Mouse (Mus musculus) intestine, embryonic 16.5 days (tissue): ENCODE results near the gene Akap13. TPM values are rescaled to one million over a fixed set of nuclear protein-coding genes. Genes with fewer than 3 reads are reported as not detected.
A peak's percentile ranks its signal among the peaks of the same experiment; 100 is the strongest.

Experiments used
- ATAC-seq: fragments of 200-750 bp; cut with Nextera tagmentation; 2 replicates; pipeline ENCODE4 v1.8.0; 2017; ENCODE audit warnings: moderate TSS enrichment, moderate library complexity
- H3K27ac ChIP-seq: fragments of 300-500 bp; sonication (generic); 2 replicates; pipeline ENCODE4 v1.5.1; 2014; ENCODE audit warnings: mild to moderate bottlenecking, low read length
- H3K27me3 ChIP-seq: fragments of 300-500 bp; sonication (generic); replicated peaks from 2 replicates; pipeline ENCODE4 v1.6.1; 2014; ENCODE audit warnings: low read length, control low read depth, mixed read lengths; ENCODE audit not compliant: control insufficient read depth, insufficient read depth
- H3K36me3 ChIP-seq: fragments of 300-500 bp; sonication (generic); 2 replicates; pipeline ENCODE4 v1.6.1; 2014; ENCODE audit warnings: low read length, control low read depth; ENCODE audit not compliant: control insufficient read depth, insufficient read depth
- H3K4me1 ChIP-seq: fragments of 300-500 bp; sonication (generic); 2 replicates; pipeline ENCODE4 v1.6.1; 2014; ENCODE audit warnings: low read length, control low read depth, mixed read lengths; ENCODE audit not compliant: control insufficient read depth, insufficient read depth
- H3K4me2 ChIP-seq: fragments of 300-500 bp; sonication (generic); 2 replicates; pipeline ENCODE4 v1.6.1; 2014; ENCODE audit warnings: low read depth, low read length, control low read depth
- H3K4me3 ChIP-seq: fragments of 300-500 bp; sonication (generic); 2 replicates; pipeline ENCODE4 v1.5.1; 2014; ENCODE audit warnings: mild to moderate bottlenecking, low read length
- H3K9ac ChIP-seq: fragments of 300-500 bp; sonication (generic); 2 replicates; pipeline ENCODE4 v1.6.1; 2014; ENCODE audit warnings: low read depth, low read length
- H3K9me3 ChIP-seq: fragments of 300-500 bp; sonication (generic); 2 replicates; pipeline ENCODE4 v1.6.1; 2016; ENCODE audit warnings: low read length, control low read depth; ENCODE audit not compliant: control insufficient read depth
- WGBS: fragments of 180-500 bp; shearing (Covaris S2); extraction: QIAGEN DNeasy Blood & Tissue Kit; methylation state at CpG from one replicate; pipeline ENCODE4 v1.1.7; 2014; 5-methylcytosine and 5-hydroxymethylcytosine counted together
- polyA plus RNA-seq: library from polyadenylated mRNA; unstranded; fragments of >200 nt; fragmentation: Nextera tagmentation; extraction: Ambion mirVana; gene quantifications from 2 replicates; pipeline ENCODE4 v1.2.1, GENCODE M21; 2015

Akap13 gene
- polyA plus RNA-seq, 1 experiment from 2014 or later: 24.9 TPM

- H3K4me1 ChIP-seq: no peaks in the 10 kb centered on the region; the same call in 1 of the 2 replicates
- no peaks in the 10 kb centered on the region for H3K36me3 ChIP-seq
- WGBS: 85% methylated on average over 1 of the region's 1 CpGs
- H3K9ac ChIP-seq: no peak overlapping the region
- no peaks in the 10 kb centered on the region for H3K27me3 ChIP-seq
- H3K4me2 ChIP-seq: no peak overlapping the region
- H3K27ac ChIP-seq: no peak overlapping the region
- no peak for ATAC-seq
- H3K9me3 ChIP-seq: no peaks in the 10 kb centered on the region
- no peak overlapping the region for H3K4me3 ChIP-seq
These were observed 18.0 kb downstream of the Akap13 start for GRCm38 (mm10) chr7:75473294-75473693.

DNA sequence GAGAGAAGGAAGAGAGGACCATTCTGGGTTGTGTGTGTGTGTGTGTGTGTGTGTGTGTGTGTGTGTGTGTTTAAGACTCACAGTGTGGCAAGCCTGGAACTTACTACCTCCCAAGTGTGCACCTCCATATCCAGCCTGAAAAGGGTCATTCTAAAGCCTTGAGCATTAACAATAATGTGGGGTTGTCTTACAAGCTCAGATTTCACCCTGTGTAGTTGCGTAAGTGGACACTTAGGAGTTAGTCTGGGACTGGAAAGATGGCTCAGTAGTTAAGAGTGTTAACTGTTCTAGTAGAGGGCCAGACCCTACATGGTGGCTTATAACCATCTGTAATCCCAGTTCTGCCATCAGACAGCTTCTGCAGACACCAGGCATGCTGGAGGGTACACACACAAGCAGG lies 18.7 kb downstream of the Akap13 start:
- Histone ChIP-seq H3K9ac (no peak overlapping the region), H3K36me3 (no peaks in the 10 kb centered on the region), H3K4me3 (no peak overlapping the region), H3K4me1 (no peaks in the 10 kb centered on the region; the same call in 1 of the 2 replicates), H3K27me3 (no peaks in the 10 kb centered on the region), H3K4me2 (no peak overlapping the region), H3K9me3 (no peaks in the 10 kb centered on the region), H3K27ac (no peak overlapping the region)
- no peak for ATAC-seq
- 90% methylated on average over 1 of the region's 1 CpGs for WGBS

DNA sequence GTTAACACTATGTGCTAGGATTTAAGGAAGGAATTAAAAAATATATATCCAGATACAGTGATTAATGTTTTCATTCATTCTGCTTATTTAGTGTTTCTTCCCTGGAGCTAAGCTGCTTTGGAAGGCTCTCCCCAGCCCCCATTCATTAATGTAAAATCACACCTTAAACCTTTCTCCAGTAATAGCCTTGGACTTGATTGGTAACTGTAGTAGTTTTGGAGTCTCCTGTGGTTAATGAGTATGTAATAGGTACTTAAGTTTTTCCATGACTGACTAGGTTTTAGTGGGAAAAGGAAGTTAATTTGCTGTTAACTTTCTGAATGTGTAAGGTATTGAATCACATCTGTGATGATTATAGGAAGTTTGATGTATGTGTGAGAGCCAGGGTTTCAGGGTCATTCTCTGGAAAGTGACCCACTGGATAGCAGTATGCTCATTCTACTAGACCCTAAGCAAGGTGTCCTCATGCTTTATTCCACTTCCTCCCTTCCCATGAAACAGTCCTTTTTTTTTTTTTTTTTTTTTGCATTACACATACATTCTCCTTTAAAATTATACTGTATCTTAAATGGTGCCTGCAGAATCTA lies 19.3 kb downstream of the Akap13 start:
- H3K27ac ChIP-seq: no peak overlapping the region
- no peaks in the 10 kb centered on the region for H3K36me3 ChIP-seq
- no peaks in the 10 kb centered on the region; the same call in 1 of the 2 replicates for H3K4me1 ChIP-seq
- no peak for ATAC-seq
- H3K4me3 ChIP-seq: no peak overlapping the region
- no peak overlapping the region for H3K9ac ChIP-seq
- no peaks in the 10 kb centered on the region for H3K9me3 ChIP-seq
- H3K27me3 ChIP-seq: no peaks in the 10 kb centered on the region
- H3K4me2 ChIP-seq: no peak overlapping the region

DNA sequence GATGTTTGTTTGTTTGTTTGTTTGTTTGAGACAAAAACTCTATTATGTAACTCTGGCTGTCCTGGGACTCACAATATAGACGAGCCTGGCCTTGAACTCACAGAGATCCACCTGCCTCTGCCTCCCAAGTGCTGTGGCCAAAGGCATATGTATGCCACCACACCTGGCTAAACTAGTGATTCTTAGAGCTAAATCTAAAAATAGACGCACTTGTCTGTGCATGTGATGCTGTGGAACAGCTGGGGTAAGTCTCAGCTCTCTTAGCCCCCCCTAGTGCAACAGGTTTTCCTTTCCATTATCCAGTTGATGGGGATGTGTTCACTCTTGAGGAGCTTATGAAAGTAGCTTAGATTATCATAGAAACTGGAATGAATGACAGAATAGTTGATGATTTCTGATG lies 22.7 kb downstream of the Akap13 start:
- no peaks in the 10 kb centered on the region for H3K9me3 ChIP-seq
- no peak overlapping the region for H3K4me2 ChIP-seq
- no peaks in the 10 kb centered on the region for H3K27me3 ChIP-seq
- H3K4me3 ChIP-seq: no peak overlapping the region
- 84% methylated on average over 2 of the region's 2 CpGs for WGBS
- peaks cover 3% of the 10 kb centered on the region; the same call in 1 of the 2 replicates for H3K4me1 ChIP-seq
- no peak for ATAC-seq
- no peaks in the 10 kb centered on the region for H3K36me3 ChIP-seq
- no peak overlapping the region for H3K9ac ChIP-seq
- no peak overlapping the region for H3K27ac ChIP-seq

- peak; percentile 99 for ATAC-seq
- H3K27ac ChIP-seq: peak overlapping the region; percentile 82
- H3K27me3 ChIP-seq: no peaks in the 10 kb centered on the region
- H3K4me1 ChIP-seq: peaks cover 5% of the 10 kb centered on the region; the same call in 1 of the 2 replicates
- 66% methylated on average over 6 of the region's 6 CpGs for WGBS
- no peak overlapping the region for H3K9ac ChIP-seq
- no peaks in the 10 kb centered on the region for H3K9me3 ChIP-seq
- H3K4me2 ChIP-seq: no peak overlapping the region; the same call in 1 of the 2 replicates
- H3K4me3 ChIP-seq: no peak overlapping the region
- no peaks in the 10 kb centered on the region for H3K36me3 ChIP-seq
These were observed 25.5 kb downstream of the Akap13 start for GRCm38 (mm10) chr7:75480721-75481426.

GRCm38 (mm10) chr7:75486031-75486430 lies 30.7 kb downstream of the Akap13 start:
- H3K36me3 ChIP-seq: no peaks in the 10 kb centered on the region
- no peaks in the 10 kb centered on the region for H3K27me3 ChIP-seq
- no peak overlapping the region for H3K9ac ChIP-seq
- H3K27ac ChIP-seq: no peak overlapping the region
- ATAC-seq: no peak
- H3K9me3 ChIP-seq: no peaks in the 10 kb centered on the region
- H3K4me2 ChIP-seq: no peak overlapping the region
- H3K4me1 ChIP-seq: 0 out of 2 replicates have a peak, but pooled peaks cover 9% of the 10 kb centered on the region
- 83% methylated on average over 2 of the region's 2 CpGs for WGBS
- H3K4me3 ChIP-seq: no peak overlapping the region

DNA sequence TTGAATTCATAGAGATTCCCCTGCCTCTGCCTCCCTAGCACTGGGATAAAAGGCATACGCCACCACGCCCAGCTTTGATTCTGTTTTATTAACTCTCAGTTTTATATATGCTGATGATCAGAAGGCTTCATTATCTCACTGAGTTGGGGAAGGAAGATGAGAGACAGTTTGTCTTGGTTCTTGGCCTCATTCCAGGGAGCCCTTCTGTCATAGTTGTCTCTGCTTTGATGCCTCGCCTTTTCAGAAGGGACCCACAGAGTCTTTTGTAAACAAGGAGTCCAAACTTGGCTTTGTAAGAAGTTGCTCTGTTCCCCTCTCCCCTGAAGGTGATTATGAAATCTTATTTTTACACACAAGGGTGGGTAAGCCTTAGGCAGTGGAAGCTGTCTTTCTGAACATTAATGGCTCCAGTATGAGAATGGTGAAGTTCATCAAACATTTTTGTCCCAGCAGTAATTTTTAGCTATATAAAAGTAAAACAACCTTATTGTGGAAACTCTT lies 40.7 kb downstream of the Akap13 start:
- no peak for ATAC-seq
- no peak overlapping the region for H3K9ac ChIP-seq
- 68% methylated on average over 3 of the region's 3 CpGs for WGBS
- no peak overlapping the region for H3K4me3 ChIP-seq
- no peaks in the 10 kb centered on the region for H3K9me3 ChIP-seq
- H3K27ac ChIP-seq: no peak overlapping the region
- no peaks in the 10 kb centered on the region for H3K36me3 ChIP-seq
- H3K4me2 ChIP-seq: no peak overlapping the region
- peaks cover 20% of the 10 kb centered on the region for H3K4me1 ChIP-seq
- H3K27me3 ChIP-seq: no peaks in the 10 kb centered on the region

DNA sequence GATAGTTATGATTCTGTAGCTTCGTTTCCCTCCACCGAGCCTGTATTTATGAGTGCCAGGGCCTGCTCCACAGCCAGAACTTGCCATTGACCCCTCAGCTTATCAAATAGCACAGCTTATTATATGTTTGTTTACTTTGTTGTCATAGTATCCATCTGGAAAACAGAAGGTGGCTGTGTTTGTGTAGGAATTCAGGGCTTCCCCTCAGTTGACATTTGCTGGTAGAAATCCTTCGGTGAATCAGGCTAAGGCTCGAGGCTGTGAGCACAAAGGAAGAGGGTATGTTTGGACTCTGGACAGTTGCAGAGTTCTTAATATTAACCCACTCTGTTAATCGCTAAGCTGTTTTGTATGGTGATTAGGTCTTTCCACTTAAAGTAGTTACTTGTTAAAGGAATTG lies 43.3 kb downstream of the Akap13 start:
- 31% methylated on average over 5 of the region's 5 CpGs for WGBS
- H3K4me1 ChIP-seq: peaks cover 20% of the 10 kb centered on the region
- peak overlapping the region; percentile 79 for H3K27ac ChIP-seq
- no peaks in the 10 kb centered on the region for H3K27me3 ChIP-seq
- H3K9ac ChIP-seq: no peak overlapping the region
- ATAC-seq: peak; percentile 91
- no peak overlapping the region for H3K4me3 ChIP-seq
- H3K4me2 ChIP-seq: no peak overlapping the region
- no peaks in the 10 kb centered on the region for H3K9me3 ChIP-seq
- no peaks in the 10 kb centered on the region for H3K36me3 ChIP-seq

- 78% methylated on average over 7 of the region's 7 CpGs for WGBS
- Histone ChIP-seq H3K4me1 (peaks cover 15% of the 10 kb centered on the region), H3K9me3 (no peaks in the 10 kb centered on the region), H3K4me3 (no peak overlapping the region), H3K27me3 (no peaks in the 10 kb centered on the region), H3K9ac (no peak overlapping the region), H3K27ac (peak overlapping the region; percentile 79), H3K4me2 (no peak overlapping the region), H3K36me3 (no peaks in the 10 kb centered on the region)
- peak; percentile 26; the same call in 1 of the 2 replicates for ATAC-seq
These were observed 43.9 kb downstream of the Akap13 start for GRCm38 (mm10) chr7:75499271-75499670.
